Mouse (Mus musculus) frontal cortex, adult 2 months (tissue): Measurements from ENCODE around the gene Olfr371. TPM values are rescaled to one million over a fixed set of nuclear protein-coding genes. Genes with fewer than 3 reads are reported as not detected.

Experiments
- DNase-seq, 2 experiments: peaks; one replicate each; pipeline ENCODE4 v3.0.0; 2022; ENCODE audit warnings: low spot score in 1 of 2; ENCODE audit errors: extremely low spot score in 1 of 2
- polyA plus RNA-seq: library from polyadenylated mRNA; depleted of rRNA; stranded (reverse); fragments of >200 nt; gene quantifications from 2 replicates; pipeline ENCODE4 v1.2.3, GENCODE M21; 2012; rRNA removed

Olfr371 gene
- polyA plus RNA-seq, result not detected in 2 replicates

DNA sequence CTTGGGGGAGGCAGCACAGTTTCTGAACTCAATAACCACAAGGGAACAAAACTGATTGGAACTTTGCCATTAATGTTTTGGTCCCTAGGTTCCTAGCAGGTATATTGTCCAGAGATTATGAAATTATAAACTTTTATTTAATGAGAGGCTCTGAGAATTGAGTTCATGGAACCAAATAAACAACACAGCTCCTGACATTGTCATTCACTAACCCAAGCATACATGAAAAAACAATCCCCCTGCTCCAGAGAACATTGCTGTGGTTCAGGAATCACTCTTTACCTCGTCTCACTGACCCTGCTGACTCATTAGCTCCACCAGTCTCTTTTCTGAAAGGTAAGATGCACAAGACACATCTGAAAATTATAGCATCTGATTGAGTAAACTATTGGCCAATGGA is at the start of gene Olfr371:
Olfr371 (plus strand) TSS at position 301 of the 400 bp plus-strand sequence.
- no peak for DNase-seq

DNA sequence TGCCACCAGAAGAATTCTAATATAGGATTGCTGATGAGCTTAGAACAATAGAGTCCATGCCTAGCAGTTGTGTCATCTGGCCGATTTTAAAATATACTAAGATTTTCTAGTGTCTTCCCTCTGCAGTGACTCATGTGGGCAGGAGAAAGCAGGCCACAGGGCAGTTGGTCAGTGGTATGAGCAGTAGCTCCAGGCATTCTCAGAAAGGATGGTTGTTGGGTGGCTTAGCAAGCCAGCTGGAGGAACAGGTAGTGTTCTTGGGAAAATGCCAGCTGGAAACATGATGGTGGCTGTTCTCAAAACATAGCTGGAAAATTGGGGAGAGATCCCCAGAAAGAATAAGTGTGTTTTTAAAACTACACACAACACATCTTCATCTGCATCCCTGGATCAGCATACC is 33.4 kb upstream of the Olfr371 start:
- DNase-seq, result no peak

DNA sequence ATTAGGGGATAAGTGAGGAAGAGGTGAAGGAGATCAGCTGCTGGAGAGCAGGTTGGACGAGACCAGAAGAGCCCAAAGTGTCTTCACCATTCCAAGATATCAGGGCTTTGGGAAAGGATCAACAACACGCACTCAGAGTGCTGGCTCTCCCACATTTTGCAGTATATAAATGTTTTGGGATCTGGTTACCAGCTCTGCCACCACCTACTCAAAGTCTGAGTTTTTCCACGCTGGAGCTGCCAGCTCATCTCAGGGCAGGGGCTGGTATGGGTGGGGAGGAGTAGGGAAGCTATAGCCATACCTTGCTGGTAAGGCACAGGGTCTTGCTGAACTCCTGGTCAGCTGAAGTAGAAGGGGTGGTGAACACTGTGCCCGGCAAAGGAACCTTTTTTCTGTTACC is 5.6 kb upstream of the Olfr371 start:
- peak; percentile 2 to 6 for DNase-seq

DNA sequence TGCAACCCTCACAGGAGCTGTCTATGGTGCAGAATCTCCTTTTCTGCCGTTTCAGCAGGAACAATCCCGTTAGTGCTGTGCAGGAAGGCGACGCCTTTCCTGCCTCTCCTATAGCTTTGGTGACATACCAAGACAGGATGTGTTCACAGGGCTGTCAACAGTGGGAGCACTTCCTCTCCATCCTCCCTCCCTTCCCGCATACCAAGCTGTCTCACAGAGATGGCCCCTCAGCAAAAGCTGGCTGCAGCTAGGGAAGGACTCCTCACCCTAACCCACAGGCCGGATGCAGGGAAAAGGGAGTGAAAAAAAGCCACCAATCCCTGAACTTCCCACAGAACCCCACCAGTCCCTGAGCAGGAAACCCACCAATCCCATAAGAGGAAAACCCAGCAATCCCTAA is 4.8 kb upstream of the Olfr371 start:
- no peak for DNase-seq

DNA sequence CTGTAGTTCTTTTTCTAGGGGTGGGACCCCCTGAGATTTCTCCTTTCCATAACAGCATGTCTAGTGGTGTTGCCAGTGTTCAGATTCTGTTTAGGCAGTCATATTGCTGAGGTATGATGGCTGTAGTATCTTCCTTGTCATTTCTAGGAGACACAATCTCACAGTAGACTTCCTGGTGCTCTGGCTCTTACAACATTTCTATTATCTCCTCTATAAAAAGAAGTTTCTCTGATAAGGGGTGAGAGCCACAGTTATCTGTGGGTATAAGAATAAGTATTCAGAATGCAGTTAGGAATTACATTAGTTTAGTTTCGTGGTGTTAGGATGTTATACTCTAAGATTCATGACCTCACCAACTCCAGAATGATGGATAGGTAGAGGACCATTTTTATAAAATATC is 1.5 kb downstream of the Olfr371 start:
- DNase-seq, result no peak

Other genes with a start within 250 kb of the Olfr371 start
- 52.0 and 106 TPM in 2 replicates for gene Junb, start 247.3 kb upstream of the Olfr371 start, polyA plus RNA-seq
- 20.7 and 26.0 TPM in 2 replicates for gene Hook2, start 235.4 kb upstream of the Olfr371 start, polyA plus RNA-seq
- 0.10 TPM in 1 of 2 replicates, not detected in the other for gene Best2, start 211.5 kb upstream of the Olfr371 start, polyA plus RNA-seq
- gene Asna1, start 200.7 kb upstream of the Olfr371 start, polyA plus RNA-seq, result 238 and 271 TPM in 2 replicates
- gene Trir, start 199.2 kb upstream of the Olfr371 start, polyA plus RNA-seq, result 150 and 167 TPM in 2 replicates
- 96.1 and 109 TPM in 2 replicates for gene Tnpo2, start 189.1 kb upstream of the Olfr371 start, polyA plus RNA-seq
- 42.4 and 46.3 TPM in 2 replicates for gene Fbxw9, start 165.9 kb upstream of the Olfr371 start, polyA plus RNA-seq
- gene Gm5741, start 158.0 kb upstream of the Olfr371 start, polyA plus RNA-seq, result 0.74 TPM in 1 of 2 replicates, not detected in the other
- gene Dhps, start 154.2 kb upstream of the Olfr371 start, polyA plus RNA-seq, result 66.6 and 68.7 TPM in 2 replicates
- 110 and 122 TPM in 2 replicates for gene Wdr83os, start 145.2 kb upstream of the Olfr371 start, polyA plus RNA-seq
- 57.8 and 58.2 TPM in 2 replicates for gene Wdr83, start 144.7 kb upstream of the Olfr371 start, polyA plus RNA-seq
- gene Man2b1, start 142.7 kb upstream of the Olfr371 start, polyA plus RNA-seq, result 40.2 and 46.9 TPM in 2 replicates
- gene Zfp791, start 102.9 kb upstream of the Olfr371 start, polyA plus RNA-seq, result 3.2 and 4.0 TPM in 2 replicates
- not detected in 2 replicates for gene Cks1brt, start 74.1 kb upstream of the Olfr371 start, polyA plus RNA-seq
- 38.0 and 43.2 TPM in 2 replicates for gene Orc6, start 73.6 kb downstream of the Olfr371 start, polyA plus RNA-seq
- 75.1 and 87.8 TPM in 2 replicates for gene Vps35, start 73.8 kb downstream of the Olfr371 start, polyA plus RNA-seq
- gene Mylk3, start 160.4 kb downstream of the Olfr371 start, polyA plus RNA-seq, result 1.1 and 2.8 TPM in 2 replicates
- gene 4921524J17Rik, start 206.8 kb downstream of the Olfr371 start, polyA plus RNA-seq, result 14.5 and 15.2 TPM in 2 replicates